Mouse (Mus musculus): ENCODE data around the gene Cbarp.

DNA sequence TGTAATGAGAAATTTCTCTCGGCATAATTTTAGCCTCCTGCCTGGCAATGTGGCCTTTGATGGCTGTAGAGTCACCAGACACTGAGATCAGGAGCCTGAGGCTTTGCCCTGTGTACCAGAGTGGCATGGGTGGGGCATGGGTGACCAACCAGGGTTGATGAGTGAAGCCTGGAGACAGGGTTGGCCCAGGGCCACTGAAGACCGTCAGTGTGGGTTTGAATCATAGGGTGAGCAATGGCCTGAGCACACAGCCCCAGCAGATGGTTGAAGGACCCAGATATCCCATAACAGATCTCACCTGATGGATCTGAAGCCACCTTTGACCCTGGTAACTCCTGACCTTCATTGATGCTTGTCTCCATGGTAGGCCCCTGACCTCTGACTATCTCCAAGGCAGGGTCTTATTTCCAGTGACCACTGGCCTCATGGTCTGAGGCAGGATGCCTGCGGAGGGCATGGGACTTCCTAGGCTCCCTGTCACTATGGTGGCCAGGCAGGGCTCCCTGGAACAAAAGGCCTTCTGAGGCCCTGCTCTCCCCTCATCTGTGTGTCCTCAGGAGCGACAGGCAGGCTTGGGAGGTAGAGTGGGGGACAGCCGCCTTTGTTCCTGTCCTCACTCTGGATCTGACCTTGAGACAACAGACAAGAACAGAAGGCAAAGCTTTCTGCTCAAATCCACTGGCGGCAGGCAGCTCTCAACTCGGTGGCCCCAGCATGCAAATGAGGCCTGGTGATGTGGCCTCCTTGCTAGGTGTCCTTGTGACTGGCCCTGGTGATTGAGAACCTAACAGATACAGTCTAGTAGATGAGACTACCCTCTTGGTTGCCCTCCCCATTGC is 37.0 kb upstream of the Cbarp start:
- TF ChIP-seq CTCF (conservative IDR thresholded peaks at IDR 0.05 in 1 of 2, IDR thresholded peaks at IDR 0.05 in 1 of 2; ENCODE audit: low read depth in 2 of 2, low read length in 2 of 2) (no peak), MAFK (IDR thresholded peaks at IDR 0.05; ENCODE audit: insufficient replicate concordance, low read length) (no peak), POLR2A (IDR thresholded peaks at IDR 0.05; ENCODE audit: low read depth, low read length) (no peak), TCF12 (IDR thresholded peaks at IDR 0.05; ENCODE audit: low read depth, low read length) (no peak), MXI1 (IDR thresholded peaks at IDR 0.05; ENCODE audit: low read depth, low read length) (0 out of 2 replicates have a peak, but pooled peaks have one; percentile 46), MAX (IDR thresholded peaks at IDR 0.05; ENCODE audit: low read length) (no peak)
